Mouse (Mus musculus) MEL (cell line): Measurements from ENCODE around the gene Actn1. TPM values are rescaled to one million over a fixed set of nuclear protein-coding genes. Genes with fewer than 3 reads are reported as not detected.

Source experiments
- DNase-seq: peaks from one replicate; pipeline ENCODE4 v3.0.0; 2011; ENCODE audit warnings: low read depth, low spot score
- H3K27ac ChIP-seq: 2 replicates; pipeline ENCODE4 v1.5.1; 2012; ENCODE audit warnings: low read depth, mild to moderate bottlenecking, control low read depth, low read length, moderate library complexity; ENCODE audit not compliant: control insufficient read depth
- H3K27me3 ChIP-seq, 2 experiments: fragments of 150-350 bp in 1 of 2; sonication (generic) in 1 of 2; 2 replicates each; pipeline ENCODE4 v1.6.1; 2012; ENCODE audit warnings: low read length in 2 of 2, mild to moderate bottlenecking in 2 of 2, improper control_type of control experiment in 1 of 2, moderate library complexity in 1 of 2; ENCODE audit not compliant: insufficient read depth in 2 of 2, control insufficient read depth in 1 of 2
- H3K36me3 ChIP-seq, 2 experiments: 2 replicates each; pipeline ENCODE4 v1.6.1; 2012 to 2014; ENCODE audit warnings: low read length in 2 of 2, improper control_type of control experiment in 1 of 2, inconsistent platforms in 1 of 2, mild to moderate bottlenecking in 1 of 2; ENCODE audit not compliant: insufficient read depth in 2 of 2, control insufficient read depth in 1 of 2
- H3K4me1 ChIP-seq, 2 experiments: fragments of 150-350 bp in 1 of 2; sonication (generic) in 1 of 2; 2 replicates each; pipeline ENCODE4 v1.6.1; 2012; ENCODE audit warnings: low read length in 2 of 2, improper control_type of control experiment in 1 of 2, mild to moderate bottlenecking in 1 of 2; ENCODE audit not compliant: insufficient read depth in 2 of 2, control insufficient read depth in 1 of 2
- H3K4me3 ChIP-seq, 2 experiments: fragments of 150-350 bp in 1 of 2; sonication (generic) in 1 of 2; 2 replicates each; pipeline ENCODE4 v1.5.1; 2012; ENCODE audit warnings: low read depth in 2 of 2, low read length in 2 of 2, mild to moderate bottlenecking in 2 of 2, moderate library complexity in 2 of 2, control low read depth in 1 of 2, improper control_type of control experiment in 1 of 2; ENCODE audit not compliant: control insufficient read depth in 1 of 2, insufficient read depth in 1 of 2
- H3K79me2 ChIP-seq: 2 replicates; pipeline ENCODE4 v1.6.1; 2012; ENCODE audit warnings: mild to moderate bottlenecking, low read length, moderate library complexity; ENCODE audit not compliant: control insufficient read depth, poor library complexity, insufficient read depth
- H3K9ac ChIP-seq: 2 replicates; pipeline ENCODE4 v1.6.1; 2012; ENCODE audit warnings: low read depth, mild to moderate bottlenecking, control low read depth, low read length, moderate library complexity; ENCODE audit not compliant: control insufficient read depth, poor library complexity, severe bottlenecking
- H3K9me3 ChIP-seq: fragments of 150-350 bp; sonication (generic); replicated peaks from 2 replicates; pipeline ENCODE4 v1.6.1; 2012; ENCODE audit warnings: mild to moderate bottlenecking, low read length, improper control_type of control experiment, moderate library complexity; ENCODE audit not compliant: insufficient read depth
- BHLHE40 ChIP-seq: IDR thresholded peaks from 2 replicates; pipeline ENCODE4 v1.6.1; 2012; ENCODE audit warnings: low read depth, mild to moderate bottlenecking, inconsistent platforms, low read length, improper control_type of control experiment, borderline replicate concordance
- ETS1 ChIP-seq: IDR thresholded peaks from 2 replicates; pipeline ENCODE4 v1.6.1; 2012; ENCODE audit warnings: low read depth, mild to moderate bottlenecking, inconsistent platforms, low read length, improper control_type of control experiment, moderate library complexity
- GATA1 ChIP-seq: IDR thresholded peaks from 2 replicates; pipeline ENCODE4 v1.6.1; 2011; ENCODE audit warnings: low read depth, low read length, improper control_type of control experiment
- HCFC1 ChIP-seq: IDR thresholded peaks from 2 replicates; pipeline ENCODE4 v1.6.1; 2012; ENCODE audit warnings: low read depth, mild to moderate bottlenecking, inconsistent platforms, low read length, improper control_type of control experiment, moderate library complexity
- JUND ChIP-seq: IDR thresholded peaks from 2 replicates; pipeline ENCODE4 v1.6.1; 2011; ENCODE audit warnings: low read depth, mild to moderate bottlenecking, improper control_type of control experiment, low read length
- MAX ChIP-seq: IDR thresholded peaks from 2 replicates; pipeline ENCODE4 v1.6.1; 2011; ENCODE audit warnings: low read length, improper control_type of control experiment
- MAZ ChIP-seq: IDR thresholded peaks from 2 replicates; pipeline ENCODE4 v1.6.1; 2012; ENCODE audit warnings: low read depth, mild to moderate bottlenecking, inconsistent platforms, low read length, improper control_type of control experiment
- NRF1 ChIP-seq: IDR thresholded peaks from 2 replicates; pipeline ENCODE4 v1.6.1; 2014; ENCODE audit warnings: low read depth, mild to moderate bottlenecking, inconsistent platforms, low read length, improper control_type of control experiment, moderate library complexity; ENCODE audit not compliant: poor library complexity, insufficient read depth, severe bottlenecking
- POLR2A ChIP-seq, 2 experiments: IDR thresholded peaks; 2 replicates each; pipeline ENCODE4 v1.6.1; 2011 to 2012; ENCODE audit warnings: low read length in 2 of 2, mild to moderate bottlenecking in 2 of 2, control low read depth in 1 of 2, improper control_type of control experiment in 1 of 2, low read depth in 1 of 2, moderate library complexity in 1 of 2; ENCODE audit not compliant: control insufficient read depth in 1 of 2, insufficient read depth in 1 of 2, poor library complexity in 1 of 2
- POLR2AphosphoS2 ChIP-seq: IDR thresholded peaks from 2 replicates; pipeline ENCODE4 v1.6.1; 2011; ENCODE audit warnings: low read length, improper control_type of control experiment
- SIN3A ChIP-seq: IDR thresholded peaks from 2 replicates; pipeline ENCODE4 v1.6.1; 2012; ENCODE audit warnings: low read length, improper control_type of control experiment, inconsistent platforms
- TBP ChIP-seq: IDR thresholded peaks from 2 replicates; pipeline ENCODE4 v1.8.0; 2011; ENCODE audit warnings: low read depth, low read length, improper control_type of control experiment
- USF1 ChIP-seq: IDR thresholded peaks from 2 replicates; pipeline ENCODE4 v1.6.1; 2014; ENCODE audit warnings: low read depth, mild to moderate bottlenecking, inconsistent platforms, low read length, improper control_type of control experiment, moderate library complexity
- USF2 ChIP-seq, 2 experiments: IDR thresholded peaks; 2 replicates each; pipeline ENCODE4 v1.6.1; 2011 to 2012; ENCODE audit warnings: improper control_type of control experiment in 2 of 2, low read length in 2 of 2, borderline replicate concordance in 1 of 2, inconsistent platforms in 1 of 2, low read depth in 1 of 2, mild to moderate bottlenecking in 1 of 2; ENCODE audit not compliant: insufficient read depth in 1 of 2
- polyA plus RNA-seq, 2 experiments: library from polyadenylated mRNA; stranded (reverse) in 1 of 2; unstranded in 1 of 2; fragments of >175 nt in 1 of 2; fragments of >200 nt in 1 of 2; gene quantifications; 2 replicates each; pipeline versions ENCODE4 v1.2.1 to v1.2.4; 2012; ENCODE audit warnings: low replicate concordance in 2 of 2, low read depth in 1 of 2; ENCODE audit not compliant: insufficient read length in 2 of 2, insufficient read depth in 1 of 2, missing spikeins in 1 of 2
- total RNA-seq: library from RNA; depleted of rRNA; stranded (reverse); fragments of 300-350 nt; gene quantifications from 2 replicates; pipeline ENCODE4 v1.2.3, GENCODE M21; 2012

Actn1 gene
- total and polyA plus RNA-seq, 3 experiments = 7.8 to 27.0 TPM; not detected in 1

DNA sequence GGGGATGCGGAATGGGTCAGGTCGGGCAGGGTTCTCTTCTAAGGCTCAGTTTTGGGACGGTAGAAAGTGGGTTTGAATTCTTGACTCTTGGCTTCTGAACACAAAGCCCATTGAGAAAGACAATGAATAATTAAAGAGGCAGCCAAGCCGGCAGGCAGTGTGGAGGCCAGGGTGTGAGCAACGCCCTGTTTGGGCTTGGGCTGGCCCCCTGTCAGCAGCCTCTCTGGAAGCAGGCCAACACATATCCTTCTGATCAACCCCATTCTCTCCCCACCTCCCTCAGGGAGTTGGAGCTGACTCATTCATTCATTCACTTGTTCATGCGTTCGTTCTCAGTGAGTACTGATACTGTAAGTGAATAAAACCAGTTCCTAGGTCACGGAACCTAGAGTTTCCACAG lies 36.7 kb downstream of the Actn1 start (continued):
- TF ChIP-seq SIN3A = peak; percentile 44; the same call in 1 of the 2 replicates
- no peak for TF ChIP-seq HCFC1
- 0 out of 2 replicates have a peak, but pooled peaks have one; percentile 27 for TF ChIP-seq TBP
- TF ChIP-seq USF1 = no peak
- peak; percentile 56; the same call in 1 of the 2 replicates for TF ChIP-seq ETS1
- TF ChIP-seq MAZ = peak; percentile 68; the same call in 1 of the 2 replicates
- TF ChIP-seq NRF1 = no peak
- no peak for TF ChIP-seq JUND
- TF ChIP-seq POLR2A (IDR thresholded peaks at IDR 0.05; ENCODE audit: control insufficient read depth in 1 of 2, insufficient read depth in 1 of 2, low read depth in 1 of 2, low read length in 2 of 2, poor library complexity in 1 of 2) = no peak
- TF ChIP-seq BHLHE40 = no peak
- TF ChIP-seq, all 39 proteins: peak for 7

DNA sequence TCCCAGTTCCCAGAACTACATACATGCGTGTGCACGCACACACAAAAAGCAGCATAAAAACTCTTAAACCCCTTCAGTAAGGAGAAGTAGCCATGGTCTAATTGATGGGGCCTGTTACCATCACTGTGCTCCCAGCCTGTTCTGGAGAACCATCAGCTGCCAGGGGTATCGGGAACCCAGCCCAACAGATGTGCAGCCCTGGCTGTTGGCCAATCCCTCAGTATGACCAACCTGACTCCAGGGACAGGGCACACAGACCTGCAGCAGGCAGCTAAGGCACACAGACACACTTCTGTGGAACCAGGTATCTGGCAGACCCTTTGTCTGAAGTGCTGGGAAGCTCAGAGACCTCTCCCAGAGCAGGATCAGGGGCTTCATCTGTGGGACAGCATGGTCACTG lies 37.7 kb downstream of the Actn1 start:
- peaks cover 0 to 16% of the 10 kb centered on the region in 2 experiments; a peak in 2 of 4 replicates for H3K36me3 ChIP-seq
- no peak overlapping the region for H3K9ac ChIP-seq
- H3K27me3 ChIP-seq = no peaks in the 10 kb centered on the region
- TF ChIP-seq ETS1 (0 out of 2 replicates have a peak, but pooled peaks have one; percentile 17), POLR2AphosphoS2 (no peak)
- H3K9me3 ChIP-seq = no peaks in the 10 kb centered on the region
- H3K4me3 ChIP-seq = no peak overlapping the region
- DNase-seq = peak; percentile 19
- no peaks in the 10 kb centered on the region for H3K79me2 ChIP-seq
- no peak overlapping the region for H3K27ac ChIP-seq
- H3K4me1 ChIP-seq = peaks cover 10 to 28% of the 10 kb centered on the region in 2 experiments

DNA sequence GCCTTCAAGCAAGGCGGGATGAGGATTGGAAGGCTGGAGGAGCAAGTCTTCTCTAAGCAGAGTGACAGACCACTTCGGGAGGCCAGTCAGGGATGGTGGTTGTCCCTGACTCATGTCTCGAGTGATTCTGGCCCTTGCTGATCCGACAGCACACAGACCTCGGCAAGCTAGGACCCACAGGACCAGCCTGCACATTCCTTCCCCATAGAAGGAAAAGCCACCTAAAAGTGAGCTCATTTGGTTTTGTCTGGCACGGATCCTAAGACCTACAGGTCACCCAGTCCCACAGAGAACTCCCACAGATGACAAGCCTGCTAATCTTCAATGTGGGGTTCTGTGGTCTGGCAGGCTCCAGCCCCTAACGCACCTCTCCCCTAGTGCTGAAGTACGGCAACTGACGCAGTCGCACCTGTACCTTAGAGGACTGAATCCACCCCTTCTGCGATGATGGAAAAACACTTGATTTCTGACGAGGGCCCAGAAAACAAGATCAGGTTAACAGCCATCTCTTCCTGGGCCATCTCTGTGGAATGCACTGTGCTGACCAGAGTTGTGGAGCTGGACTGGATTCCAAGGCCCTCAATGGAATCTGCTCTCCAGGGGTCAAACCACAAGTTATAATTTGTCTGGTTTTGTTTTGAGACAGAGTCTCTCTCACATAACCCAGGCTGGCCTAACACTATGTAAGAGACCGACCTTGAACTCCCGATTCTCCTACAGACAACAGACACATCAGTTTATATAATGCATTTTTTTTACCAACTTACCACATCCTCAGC lies 39.7 kb downstream of the Actn1 start:
- Histone ChIP-seq H3K36me3 (peaks cover 0 to 25% of the 10 kb centered on the region in 2 experiments; a peak in 2 of 4 replicates), H3K4me3 (no peak overlapping the region), H3K9ac (no peak overlapping the region), H3K27me3 (no peaks in the 10 kb centered on the region), H3K79me2 (no peaks in the 10 kb centered on the region), H3K9me3 (no peaks in the 10 kb centered on the region), H3K27ac (no peak overlapping the region), H3K4me1 (peaks cover 17 to 38% of the 10 kb centered on the region in 2 experiments)
- TF ChIP-seq MAX (no peak), USF2 (IDR thresholded peaks at IDR 0.05; ENCODE audit: borderline replicate concordance in 1 of 2, insufficient read depth in 1 of 2, low read depth in 1 of 2, low read length in 2 of 2) (no peak), GATA1 (no peak)
- DNase-seq = no peak
